Mouse (Mus musculus): ENCODE data around the gene Zswim8. TPM values are rescaled to one million over a fixed set of nuclear protein-coding genes. Genes with fewer than 3 reads are reported as not detected.

The Zswim8 gene
- 34.3 and 35.6 TPM in 2 replicates for total RNA-seq (2014; fragmentation: Nextera tagmentation)
- 16.5 and 22.0 TPM in 2 replicates for total RNA-seq (2017)

DNA sequence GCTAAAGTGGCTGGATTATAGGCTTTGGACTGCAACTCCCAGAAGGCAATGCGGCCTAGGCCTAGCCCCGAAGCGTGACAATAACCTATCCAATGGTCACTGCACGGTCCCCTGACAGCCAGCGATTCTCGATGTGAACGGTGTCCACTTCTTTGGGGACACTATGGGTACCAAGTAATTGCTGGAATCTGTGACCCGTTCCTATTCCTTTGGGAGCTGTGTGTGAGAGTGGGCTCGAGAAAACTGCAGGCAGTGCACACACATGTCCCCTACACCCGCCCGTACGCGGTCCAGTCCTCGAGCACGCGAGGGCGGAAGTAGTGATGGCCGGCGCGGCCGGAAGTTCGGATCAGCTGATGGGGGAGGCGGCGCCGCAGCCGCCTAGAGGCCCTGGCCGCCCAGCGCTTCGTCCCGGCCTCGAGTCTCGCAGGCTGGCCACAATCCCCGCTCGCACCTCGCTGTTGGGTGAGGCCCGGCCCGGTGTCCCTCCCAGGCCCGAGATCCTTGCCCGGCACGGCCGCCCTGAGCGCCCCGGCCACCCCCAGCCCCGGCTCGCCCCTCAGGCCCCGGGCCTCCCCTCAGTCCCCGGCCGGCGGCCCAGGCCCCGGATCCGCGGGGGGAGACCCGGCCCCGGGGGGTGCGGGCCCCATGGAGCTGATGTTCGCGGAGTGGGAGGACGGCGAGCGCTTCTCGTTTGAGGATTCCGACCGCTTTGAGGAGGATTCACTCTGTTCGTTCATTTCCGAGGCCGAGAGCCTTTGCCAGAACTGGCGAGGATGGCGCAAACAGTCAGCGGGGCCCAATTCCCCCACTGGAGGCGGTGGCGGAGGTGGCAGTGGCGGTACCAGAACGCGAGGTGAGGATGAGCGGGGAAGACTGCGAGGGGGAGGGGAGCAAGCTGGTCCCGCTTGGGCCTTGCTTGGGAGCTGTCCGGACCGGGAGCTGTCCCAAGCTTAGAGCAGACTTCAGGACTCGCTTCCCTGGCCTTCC is at the start of gene Zswim8:
Gene Zswim8, plus strand, starts transcription at position 352 of the 990 bp plus-strand sequence.
- peak; percentile 72 for ATAC-seq (replicated peaks; ENCODE audit: low FRiP score, low TSS enrichment, poor library complexity, severe bottlenecking)

DNA sequence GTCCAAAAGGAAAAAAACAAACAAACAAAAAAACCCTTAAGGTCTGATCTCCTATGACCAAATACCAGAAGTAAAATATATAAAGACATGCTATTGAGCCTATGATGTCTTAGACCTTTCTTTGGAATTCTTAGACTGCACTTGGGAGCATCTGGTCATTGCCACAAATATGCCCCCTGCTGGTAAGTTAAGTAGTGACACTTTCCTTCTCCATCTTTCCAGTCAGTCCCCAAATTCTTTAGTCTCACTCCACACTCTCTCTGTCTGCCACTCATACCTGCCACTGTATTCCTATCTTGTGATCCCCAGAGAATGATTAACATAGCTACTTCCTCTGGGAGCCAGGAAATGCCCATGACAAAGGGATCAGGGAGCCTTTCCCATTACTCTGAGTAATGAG is 49.0 kb upstream of the Zswim8 start:
- no peak for ATAC-seq (replicated peaks; ENCODE audit: low FRiP score, low TSS enrichment, poor library complexity, severe bottlenecking)

DNA sequence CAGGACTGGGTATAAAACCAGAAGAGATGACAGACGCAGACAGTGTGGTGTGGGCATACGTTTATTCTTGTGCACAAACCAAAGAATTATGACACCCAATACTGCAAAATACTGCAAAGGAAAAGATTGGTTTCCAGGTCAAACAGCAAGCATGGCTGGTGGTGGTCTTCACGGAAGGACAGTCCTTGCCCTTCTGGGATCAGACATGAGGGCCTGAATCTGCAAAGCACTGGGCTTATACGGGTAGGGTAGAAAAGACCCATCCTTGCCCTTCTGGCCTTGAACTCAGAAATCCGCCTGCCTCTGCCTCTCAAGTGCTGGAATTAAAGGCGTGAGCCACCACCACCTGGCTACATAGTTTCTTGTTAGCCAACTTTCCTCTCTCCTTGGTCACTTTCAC is 48.5 kb upstream of the Zswim8 start:
- ATAC-seq (replicated peaks; ENCODE audit: low FRiP score, low TSS enrichment, poor library complexity, severe bottlenecking): no peak

DNA sequence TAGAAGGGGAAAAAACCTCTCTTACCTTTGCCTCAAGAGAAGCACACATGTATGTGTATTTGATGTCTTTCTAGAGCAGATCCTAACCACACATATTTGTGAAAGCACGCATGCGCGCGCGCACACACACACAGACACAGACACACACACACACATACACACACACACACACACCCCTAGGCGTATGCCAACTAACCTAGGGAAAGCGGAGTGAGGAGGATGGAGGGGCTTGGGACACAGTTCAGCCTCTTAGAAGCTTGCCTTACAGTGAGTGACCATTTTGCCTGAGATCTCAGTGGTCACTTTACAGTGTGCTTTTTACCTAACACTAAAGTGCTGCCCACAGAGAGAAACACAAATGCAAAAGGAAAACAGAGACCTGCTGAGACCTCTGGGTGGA is 47.7 kb upstream of the Zswim8 start:
- no peak for ATAC-seq (replicated peaks; ENCODE audit: low FRiP score, low TSS enrichment, poor library complexity, severe bottlenecking)

DNA sequence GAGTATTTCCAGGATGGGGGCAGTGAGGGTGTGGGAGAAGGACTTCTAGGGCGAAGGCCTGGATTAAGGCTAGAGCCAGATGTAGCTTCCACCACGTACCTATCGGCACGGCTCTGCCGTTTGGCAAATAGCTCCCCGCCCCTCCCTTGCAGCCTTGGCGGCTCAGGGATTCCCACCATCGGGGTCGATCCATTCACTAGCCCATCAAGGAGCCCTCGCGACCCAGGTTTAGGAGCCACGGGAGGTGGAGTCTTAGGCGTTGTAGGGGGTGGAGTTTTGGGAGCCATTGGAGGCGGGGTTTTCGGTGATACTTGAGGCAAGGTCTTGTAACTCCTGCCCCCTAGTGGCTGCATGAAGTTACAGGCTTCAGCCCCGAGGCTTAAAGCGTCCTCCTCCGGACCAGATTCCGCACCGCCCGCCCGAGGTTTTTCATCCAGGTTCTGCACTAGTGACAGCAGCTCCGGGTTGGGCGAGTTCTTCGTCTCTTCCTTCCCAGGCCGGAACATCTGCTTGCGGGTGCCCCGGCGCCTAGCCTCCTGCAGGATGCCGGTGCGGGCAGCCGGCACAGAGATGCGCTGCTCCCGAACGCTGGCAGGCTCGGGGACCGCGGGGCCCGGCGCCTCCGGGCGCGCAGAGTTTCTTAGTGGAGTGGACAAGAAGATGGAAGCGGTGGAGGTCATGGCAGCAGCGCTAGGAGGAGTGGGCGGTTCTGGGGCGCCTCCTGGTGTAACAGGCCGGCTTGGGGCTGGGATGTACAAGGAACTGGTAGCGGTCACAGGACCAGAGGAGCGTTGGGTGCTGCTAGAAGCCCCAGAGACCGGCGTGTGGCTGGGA is 46.3 kb upstream of the Zswim8 start:
- peak; percentile 90 for ATAC-seq (replicated peaks; ENCODE audit: low FRiP score, low TSS enrichment, poor library complexity, severe bottlenecking)

DNA sequence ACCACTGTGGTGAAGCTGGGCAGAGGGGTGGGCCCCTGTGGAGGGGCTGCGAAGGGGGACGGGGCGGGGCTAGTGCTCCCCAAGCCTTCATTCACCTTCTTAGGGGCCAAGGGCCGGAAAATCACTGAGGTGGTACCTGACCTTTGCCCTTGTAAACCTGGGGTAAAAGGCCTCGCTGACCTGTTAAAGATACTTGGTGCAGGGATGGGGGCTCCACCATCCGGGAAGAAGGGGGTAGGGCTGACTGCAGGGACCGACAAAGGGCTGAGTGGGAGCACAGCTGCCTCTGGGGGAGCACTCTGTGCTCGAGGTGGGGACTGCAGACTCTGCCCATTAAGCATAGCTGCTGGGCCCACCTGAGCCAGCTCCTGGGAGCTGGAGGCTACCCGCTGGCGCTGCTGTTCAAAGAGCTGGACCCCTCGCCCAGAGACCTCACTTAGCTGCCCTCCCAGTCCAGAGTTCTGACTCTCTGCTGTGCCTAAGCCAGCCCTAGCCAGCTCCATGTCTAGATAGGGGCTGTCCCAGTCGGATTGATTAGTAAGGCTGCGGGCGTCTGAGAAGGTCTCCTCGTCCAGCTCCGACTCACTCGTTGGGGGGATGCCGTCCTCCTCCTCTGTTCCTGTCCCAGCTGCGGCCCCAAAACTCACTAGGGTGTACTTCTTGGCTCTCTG is 45.6 kb upstream of the Zswim8 start:
- ATAC-seq (replicated peaks; ENCODE audit: low FRiP score, low TSS enrichment, poor library complexity, severe bottlenecking): no peak

DNA sequence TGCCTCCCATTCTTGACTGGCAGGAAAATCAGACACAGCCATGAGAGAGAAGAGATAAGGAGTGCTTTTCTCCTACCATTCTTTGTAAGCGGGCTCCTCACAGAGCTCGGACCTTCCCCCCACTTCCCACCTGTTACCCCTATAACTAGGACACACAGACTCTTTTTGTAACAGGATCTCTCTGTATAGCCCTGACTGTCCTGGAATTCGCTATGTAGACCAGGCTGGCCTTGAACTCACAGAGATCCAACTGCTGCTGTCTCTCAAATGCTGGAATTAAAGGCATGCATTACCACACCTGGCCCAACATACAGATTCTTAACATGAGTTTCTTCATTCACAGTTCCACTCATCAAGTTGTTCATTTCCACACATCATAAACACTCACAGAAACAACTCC is 44.6 kb upstream of the Zswim8 start:
- no peak for ATAC-seq (replicated peaks; ENCODE audit: low FRiP score, low TSS enrichment, poor library complexity, severe bottlenecking)

DNA sequence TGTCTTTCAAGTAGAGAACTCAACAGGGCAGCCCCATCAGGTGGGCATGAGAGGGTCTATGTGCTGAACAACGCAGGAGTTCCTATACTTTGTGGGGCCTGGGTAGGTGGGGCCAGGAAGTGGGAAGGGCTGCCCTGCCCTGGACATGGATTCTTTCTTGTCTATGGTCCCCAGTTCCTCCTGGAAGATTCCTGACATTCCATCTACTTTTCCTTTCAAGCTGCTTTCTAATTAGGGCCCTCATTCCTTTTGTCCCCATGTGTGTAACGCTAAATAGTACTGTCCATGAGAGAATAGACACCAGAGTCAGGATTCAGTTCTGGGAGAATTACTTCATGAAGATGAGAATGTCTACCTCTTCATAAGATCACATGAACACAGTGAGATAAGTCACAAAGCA is 43.8 kb upstream of the Zswim8 start:
- no peak for ATAC-seq (replicated peaks; ENCODE audit: low FRiP score, low TSS enrichment, poor library complexity, severe bottlenecking)

DNA sequence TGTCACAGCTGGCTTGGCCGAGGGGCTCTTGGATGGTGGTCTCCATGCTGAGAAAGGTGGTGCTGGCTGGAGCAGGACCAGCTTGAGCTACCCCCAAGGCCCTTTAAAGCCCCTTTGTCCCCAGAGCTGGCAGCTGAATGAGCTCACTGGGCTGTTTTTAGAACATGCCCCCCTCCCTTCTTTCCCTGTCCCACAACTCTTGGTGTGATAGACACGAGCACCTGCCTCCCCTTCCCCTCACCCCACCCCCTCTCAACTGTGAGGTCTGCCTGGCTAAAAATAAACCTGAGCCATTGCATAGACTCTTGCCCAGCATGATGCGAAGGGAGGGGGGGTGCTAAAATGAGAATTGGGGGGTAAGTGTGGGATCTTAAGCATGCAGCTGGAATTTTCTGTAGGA is 42.9 kb upstream of the Zswim8 start:
- ATAC-seq (replicated peaks; ENCODE audit: low FRiP score, low TSS enrichment, poor library complexity, severe bottlenecking): no peak

DNA sequence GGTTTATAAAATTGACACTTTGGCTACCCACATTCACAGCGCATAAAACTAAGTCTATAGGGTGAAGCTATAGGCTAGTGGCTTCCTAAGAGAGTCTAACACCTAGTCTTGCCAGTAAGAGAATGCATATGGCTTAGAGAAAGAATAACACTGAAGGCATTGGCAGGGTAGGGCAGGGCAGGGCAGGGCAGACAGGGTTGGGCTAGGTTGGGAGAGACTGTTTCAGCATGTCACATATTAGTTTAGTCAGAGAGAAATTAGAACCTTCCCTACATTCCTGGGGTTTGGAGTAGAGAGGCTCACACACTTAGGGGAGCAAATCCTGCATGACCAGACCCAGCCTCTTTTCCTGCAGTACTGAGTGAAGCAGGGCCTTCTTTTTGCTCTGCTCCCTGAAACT is 39.9 kb upstream of the Zswim8 start:
- ATAC-seq (replicated peaks; ENCODE audit: low FRiP score, low TSS enrichment, poor library complexity, severe bottlenecking): no peak

DNA sequence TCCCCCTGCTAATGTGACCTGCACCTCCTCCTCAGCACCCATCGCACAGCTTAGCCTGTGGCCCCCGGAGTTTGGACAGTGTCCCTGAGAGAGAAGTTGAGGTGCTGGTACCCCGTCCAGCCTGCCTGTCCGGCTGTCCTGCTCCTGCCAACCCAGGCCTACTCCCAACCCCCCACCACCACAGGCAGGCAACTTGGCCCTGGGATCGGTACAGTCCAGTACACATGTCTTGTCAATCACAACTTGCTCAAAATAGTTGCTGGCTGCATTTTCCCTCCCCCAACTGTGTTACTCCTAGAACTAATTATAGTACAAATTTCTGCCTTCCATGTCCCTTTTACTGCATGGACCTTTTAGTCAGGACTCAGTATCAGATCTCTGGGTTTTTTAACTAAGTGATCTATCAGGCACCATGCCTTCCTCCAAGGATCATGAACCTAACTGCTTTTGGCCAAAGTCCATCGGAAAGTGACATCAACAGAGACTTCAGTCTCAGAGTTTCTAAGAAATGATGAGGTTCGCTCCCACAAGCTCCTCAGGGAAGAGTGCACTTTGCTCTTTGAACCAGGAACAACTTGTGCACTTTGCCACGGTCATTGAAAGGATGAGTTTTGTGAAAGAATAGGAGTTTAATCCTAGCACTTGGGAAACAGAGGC is 39.1 kb upstream of the Zswim8 start, which contains the start of gene Synpo2l:
Gene Synpo2l, minus strand, starts transcription at position 201 of the 657 bp plus-strand sequence.
- ATAC-seq (replicated peaks; ENCODE audit: low FRiP score, low TSS enrichment, poor library complexity, severe bottlenecking): no peak

DNA sequence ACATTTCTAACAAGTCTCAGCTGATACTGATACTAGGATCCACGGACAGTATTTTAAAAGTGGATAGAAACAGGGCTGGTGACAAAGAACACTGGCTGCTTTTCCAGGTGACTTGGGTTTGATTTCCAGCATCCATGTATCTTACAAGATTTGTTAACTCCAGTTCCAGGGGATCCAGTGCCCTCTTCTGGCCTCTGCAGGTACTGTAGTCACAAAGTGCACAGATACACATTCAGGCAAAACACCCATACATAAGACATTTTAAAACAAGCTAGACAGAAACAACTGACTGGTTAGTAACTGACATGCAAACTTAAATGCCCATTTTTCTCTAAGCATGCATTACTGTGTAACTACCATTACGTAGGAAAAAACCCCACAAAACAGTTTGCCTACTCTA is 34.4 kb upstream of the Zswim8 start:
- ATAC-seq (replicated peaks; ENCODE audit: low FRiP score, low TSS enrichment, poor library complexity, severe bottlenecking): no peak

DNA sequence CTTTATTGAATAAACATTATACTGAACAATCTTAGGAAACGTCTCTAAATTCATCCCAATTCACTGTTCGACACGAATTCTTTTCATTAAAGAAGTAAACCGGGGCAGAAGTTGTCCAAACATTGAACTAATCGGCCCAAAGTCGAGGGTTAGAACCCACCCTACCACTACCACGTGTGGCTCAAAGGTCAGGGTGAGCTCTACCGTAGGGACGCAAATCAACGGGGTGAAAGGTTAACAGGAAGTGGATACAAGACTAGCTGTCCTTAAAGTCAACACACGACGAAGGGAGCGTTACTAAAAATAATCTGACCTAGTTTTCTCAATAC is 33.7 kb upstream of the Zswim8 start:
- ATAC-seq (replicated peaks; ENCODE audit: low FRiP score, low TSS enrichment, poor library complexity, severe bottlenecking): peak; percentile 50; the same call in 1 of the 2 replicates

DNA sequence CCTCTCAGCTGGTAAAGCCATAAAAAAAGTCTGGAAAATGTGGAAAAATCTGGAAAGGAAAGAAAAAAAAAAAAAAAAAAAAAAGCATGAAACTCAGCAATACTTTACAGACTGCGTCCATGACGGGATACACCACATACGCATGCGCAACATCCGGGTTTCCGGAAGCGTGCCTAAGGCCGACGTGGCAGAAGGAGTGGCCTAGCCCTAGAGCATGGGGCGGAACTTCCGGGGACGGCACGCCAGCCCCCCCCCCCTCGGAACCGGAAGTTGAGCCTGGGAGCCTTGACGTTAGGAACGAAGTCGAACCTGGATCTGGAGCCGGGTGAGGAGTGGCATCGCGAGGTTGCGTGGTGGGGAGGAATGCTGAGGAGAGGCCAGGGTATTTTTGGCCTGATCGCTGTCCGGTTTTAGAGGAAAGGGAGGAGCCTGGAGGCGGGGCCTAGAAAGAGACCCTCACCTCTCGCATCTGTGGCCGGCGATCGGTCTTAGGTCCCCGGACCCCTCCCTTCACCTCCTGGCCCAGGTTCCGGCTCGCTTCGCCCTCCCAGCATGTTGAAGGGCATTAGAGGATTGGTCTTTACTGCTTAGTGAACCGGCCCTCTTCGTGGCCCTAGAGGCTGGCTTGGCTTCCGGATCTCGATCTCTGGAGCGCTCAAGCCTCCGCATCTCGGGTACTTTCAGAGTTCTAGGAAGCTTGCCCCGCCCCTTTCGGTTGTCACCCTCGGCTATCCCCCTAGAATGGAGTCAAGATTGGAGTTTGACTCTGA is 33.1 kb upstream of the Zswim8 start, which contains the start of gene Sec24c:
Gene Sec24c, plus strand, starts transcription at position 245 of the 770 bp plus-strand sequence.
- ATAC-seq (replicated peaks; ENCODE audit: low FRiP score, low TSS enrichment, poor library complexity, severe bottlenecking): peak; percentile 93

DNA sequence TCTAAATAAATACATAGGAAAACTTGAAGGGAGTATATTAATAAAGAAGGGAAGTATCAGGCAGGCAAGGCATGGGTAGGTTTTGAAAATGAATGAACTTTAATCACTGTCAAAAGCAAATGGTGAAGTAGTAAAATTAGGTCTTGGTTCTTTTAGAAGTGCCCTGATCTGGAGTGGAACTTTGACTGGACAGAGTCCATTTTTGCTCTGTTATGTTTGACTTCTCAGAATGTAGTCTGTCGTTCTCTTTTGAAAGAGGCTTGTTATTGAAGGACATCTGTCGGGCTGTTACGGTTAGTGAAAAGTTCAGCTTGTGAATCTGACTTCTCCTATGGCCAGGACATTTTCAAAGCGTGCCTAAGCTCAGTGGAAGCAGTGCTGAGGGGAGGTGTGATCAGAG is 29.4 kb upstream of the Zswim8 start:
- ATAC-seq (replicated peaks; ENCODE audit: low FRiP score, low TSS enrichment, poor library complexity, severe bottlenecking): no peak

DNA sequence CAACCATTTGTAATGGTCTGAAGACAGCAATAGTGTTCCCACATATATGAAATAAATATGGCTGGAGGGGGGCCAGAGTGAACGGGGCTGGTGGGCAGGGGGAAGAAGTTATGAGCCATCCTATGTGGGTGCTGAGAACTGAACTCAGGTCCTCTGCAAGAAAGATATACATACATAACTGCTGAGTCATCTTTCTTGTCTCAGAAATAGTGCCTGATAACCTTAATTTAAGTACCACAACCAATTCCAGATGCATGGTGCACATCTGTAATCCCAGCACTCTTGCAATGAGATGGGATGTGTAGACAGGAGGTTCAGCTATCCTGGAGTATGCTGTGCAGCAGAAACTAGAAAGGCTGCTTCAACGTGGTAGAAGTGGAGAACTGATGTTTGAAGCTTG is 25.6 kb upstream of the Zswim8 start:
- no peak for ATAC-seq (replicated peaks; ENCODE audit: low FRiP score, low TSS enrichment, poor library complexity, severe bottlenecking)

DNA sequence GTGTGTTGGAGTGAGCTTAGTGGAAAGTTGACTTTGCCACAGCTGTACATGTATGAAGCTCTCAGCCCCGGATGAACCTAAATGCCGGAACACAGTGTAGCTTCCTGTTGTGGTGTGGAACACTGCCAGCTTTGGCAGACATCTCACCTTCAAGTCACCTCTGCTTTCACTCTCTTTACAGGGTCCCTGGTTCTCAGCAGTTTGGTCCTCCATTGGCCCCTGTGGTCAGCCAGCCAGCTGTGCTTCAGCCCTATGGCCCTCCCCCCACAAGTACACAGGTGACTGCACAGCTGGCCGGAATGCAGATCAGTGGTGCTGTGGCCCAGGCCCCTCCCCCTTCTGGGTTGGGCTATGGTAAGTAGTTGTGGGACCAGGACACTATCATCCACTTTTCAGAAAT is 24.9 kb upstream of the Zswim8 start:
- ATAC-seq (replicated peaks; ENCODE audit: low FRiP score, low TSS enrichment, poor library complexity, severe bottlenecking): peak; percentile 58

DNA sequence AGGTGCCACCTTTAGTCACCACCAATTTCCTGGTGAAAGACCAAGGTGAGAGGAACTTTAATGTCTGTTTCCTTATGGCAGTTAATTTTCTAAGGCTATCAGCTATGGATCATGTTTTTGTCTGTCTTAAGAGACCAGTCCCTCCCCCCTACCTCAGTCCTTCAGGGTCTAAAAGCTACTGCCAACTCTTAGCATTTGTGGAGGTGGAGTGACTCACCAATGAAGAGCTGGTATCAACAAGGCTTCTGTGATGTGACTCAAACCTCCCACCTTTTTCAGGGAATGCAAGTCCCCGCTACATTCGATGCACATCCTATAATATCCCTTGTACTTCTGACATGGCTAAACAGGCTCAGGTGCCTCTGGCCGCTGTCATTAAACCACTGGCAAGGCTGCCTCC is 20.8 kb upstream of the Zswim8 start:
- no peak for ATAC-seq (replicated peaks; ENCODE audit: low FRiP score, low TSS enrichment, poor library complexity, severe bottlenecking)

DNA sequence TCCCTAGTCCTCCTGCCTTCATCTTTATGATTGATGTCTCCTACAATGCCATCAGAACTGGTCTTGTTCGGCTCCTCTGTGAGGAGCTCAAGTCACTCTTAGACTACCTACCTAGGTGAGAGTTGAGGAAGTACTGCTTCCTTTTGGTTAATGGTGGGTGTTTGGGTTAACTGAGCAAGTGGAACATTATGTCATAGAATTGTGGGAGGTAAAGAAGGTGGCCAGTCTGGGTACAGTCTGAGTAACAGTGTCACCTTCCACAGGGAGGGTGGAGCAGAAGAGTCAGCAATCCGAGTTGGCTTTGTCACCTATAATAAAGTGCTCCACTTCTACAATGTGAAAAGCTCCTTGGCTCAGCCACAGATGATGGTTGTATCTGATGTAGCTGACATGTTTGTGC is 18.3 kb upstream of the Zswim8 start:
- ATAC-seq (replicated peaks; ENCODE audit: low FRiP score, low TSS enrichment, poor library complexity, severe bottlenecking): no peak

Data from megakaryocyte-erythroid progenitor cell, adult 5-6 weeks (primary cell).